Mouse (Mus musculus) kidney, embryonic 15.5 days (tissue): Measurements from ENCODE around the gene Cln3. TPM values are rescaled to one million over a fixed set of nuclear protein-coding genes. Genes with fewer than 3 reads are reported as not detected.

ENCODE experiments used
- ATAC-seq: fragments of 200-750 bp; cut with Nextera tagmentation; replicated peaks from 2 replicates; pipeline ENCODE4 v1.8.0; 2017; ENCODE audit warnings: moderate TSS enrichment; ENCODE audit not compliant: low FRiP score
- H3K27ac ChIP-seq: fragments of 300-500 bp; sonication (generic); 2 replicates; pipeline ENCODE4 v1.5.1; 2015; ENCODE audit warnings: mild to moderate bottlenecking, inconsistent platforms
- H3K27me3 ChIP-seq: fragments of 300-500 bp; sonication (generic); 2 replicates; pipeline ENCODE4 v1.6.1; 2015; ENCODE audit warnings: inconsistent platforms
- H3K36me3 ChIP-seq: fragments of 300-500 bp; sonication (generic); 2 replicates; pipeline ENCODE4 v1.6.1; 2015; ENCODE audit warnings: inconsistent platforms
- H3K4me1 ChIP-seq: fragments of 300-500 bp; sonication (generic); 2 replicates; pipeline ENCODE4 v1.6.1; 2015; ENCODE audit warnings: inconsistent platforms
- H3K4me2 ChIP-seq: fragments of 300-500 bp; sonication (generic); 2 replicates; pipeline ENCODE4 v1.6.1; 2015; ENCODE audit warnings: moderate library complexity, mild to moderate bottlenecking, inconsistent platforms
- H3K4me3 ChIP-seq: fragments of 300-500 bp; sonication (generic); replicated peaks from 2 replicates; pipeline ENCODE4 v1.5.1; 2015; ENCODE audit warnings: mild to moderate bottlenecking, inconsistent platforms
- H3K9ac ChIP-seq: fragments of 300-500 bp; sonication (generic); 2 replicates; pipeline ENCODE4 v1.6.1; 2015; ENCODE audit warnings: mild to moderate bottlenecking, inconsistent platforms
- H3K9me3 ChIP-seq: fragments of 300-500 bp; sonication (generic); replicated peaks from 2 replicates; pipeline ENCODE4 v1.6.1; 2016; ENCODE audit warnings: inconsistent platforms
- WGBS: fragments of 180-500 bp; shearing (Covaris S2); methylation state at CpG from one replicate; pipeline ENCODE4 v1.1.7; 2015; ENCODE audit warnings: mixed read lengths; 5-methylcytosine and 5-hydroxymethylcytosine counted together
- microRNA-seq: library from miRNA; unstranded; fragments of <30 nt; microRNA quantifications from one replicate; pipeline ENCODE4, GENCODE M21; 2016
- polyA plus RNA-seq: library from polyadenylated mRNA; unstranded; fragments of >200 nt; fragmentation: Nextera tagmentation; extraction: Ambion mirVana; gene quantifications from 2 replicates; pipeline ENCODE4 v1.2.1, GENCODE M21; 2015

The Cln3 gene
- polyA plus RNA-seq, 1 experiment from 2014 or later = 38.8 TPM

DNA sequence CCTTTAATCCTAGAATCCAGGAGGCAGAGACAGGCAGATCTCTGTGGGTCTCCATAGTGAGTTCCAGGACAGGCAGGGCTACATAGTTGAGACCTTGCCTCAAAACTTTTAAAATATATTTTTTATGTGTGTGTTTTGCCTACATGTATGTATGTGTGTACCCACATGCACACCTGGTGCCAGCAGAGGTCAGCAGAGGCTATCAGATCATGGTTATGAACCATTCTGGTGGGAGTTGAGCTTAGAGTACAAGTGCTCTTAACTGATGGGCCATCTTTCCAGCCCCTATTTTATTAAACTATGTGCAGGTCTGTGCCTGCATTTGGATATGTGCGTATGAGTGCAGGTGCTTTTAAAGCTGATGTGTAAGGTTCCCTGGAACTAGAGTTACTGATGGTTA lies 30.8 kb downstream of the Cln3 start:
- WGBS = 98% methylated on average over 1 of the region's 1 CpGs
- Histone ChIP-seq H3K4me1 (no peaks in the 10 kb centered on the region), H3K4me2 (no peak overlapping the region), H3K9ac (no peak overlapping the region), H3K36me3 (peaks cover 98% of the 10 kb centered on the region), H3K9me3 (no peaks in the 10 kb centered on the region), H3K27me3 (no peaks in the 10 kb centered on the region), H3K27ac (no peak overlapping the region), H3K4me3 (no peak overlapping the region)
- ATAC-seq = no peak

DNA sequence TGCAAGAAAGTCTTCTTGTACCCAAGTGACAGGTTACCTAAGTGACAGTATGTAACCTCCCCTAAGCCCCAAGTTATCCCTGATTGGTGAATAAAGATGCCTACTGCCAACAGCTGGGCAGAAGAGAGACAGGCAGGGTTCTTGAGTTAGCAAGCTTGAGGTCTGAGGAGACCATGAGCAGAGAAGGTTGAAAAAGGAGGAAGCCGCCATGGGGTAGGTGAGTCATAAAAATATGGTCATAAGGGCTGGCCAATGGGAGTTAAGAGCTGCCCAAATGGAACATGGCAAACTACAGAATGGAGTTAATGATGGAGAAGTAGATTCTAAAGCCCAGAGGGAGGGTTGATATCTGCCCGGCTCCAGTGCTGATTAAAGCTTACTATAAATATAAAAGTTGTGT lies 40.0 kb downstream of the Cln3 start:
- no peaks in the 10 kb centered on the region for H3K9me3 ChIP-seq
- 94% methylated on average over 2 of the region's 2 CpGs for WGBS
- H3K9ac ChIP-seq = no peak overlapping the region
- H3K4me2 ChIP-seq = no peak overlapping the region
- H3K27ac ChIP-seq = no peak overlapping the region
- no peaks in the 10 kb centered on the region for H3K4me1 ChIP-seq
- no peak overlapping the region for H3K4me3 ChIP-seq
- ATAC-seq = no peak
- H3K36me3 ChIP-seq = peaks cover 72% of the 10 kb centered on the region
- no peaks in the 10 kb centered on the region for H3K27me3 ChIP-seq

DNA sequence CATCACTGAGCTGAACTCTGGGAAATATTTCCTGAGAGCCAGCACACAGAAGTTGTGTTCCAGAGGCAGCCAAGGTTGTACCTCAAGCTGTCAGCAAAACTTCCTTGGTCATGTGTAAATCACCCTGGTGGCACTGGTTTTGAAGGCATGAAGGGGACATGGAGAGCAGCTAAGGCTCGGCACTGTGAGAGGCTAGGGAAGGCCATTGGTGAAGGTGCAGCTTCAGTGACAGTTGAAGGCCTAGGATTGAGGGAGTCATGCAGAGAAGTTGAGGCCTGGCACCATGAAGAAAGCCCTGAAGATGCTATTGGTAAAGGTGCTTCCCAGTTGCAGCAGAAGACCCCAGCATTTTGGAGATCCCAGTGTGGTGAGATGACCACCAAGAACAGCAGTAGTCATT lies 44.0 kb downstream of the Cln3 start:
- H3K36me3 ChIP-seq = peaks cover 32% of the 10 kb centered on the region
- H3K4me1 ChIP-seq = no peaks in the 10 kb centered on the region
- ATAC-seq = no peak
- no peak overlapping the region for H3K4me2 ChIP-seq
- no peak overlapping the region for H3K27ac ChIP-seq
- peaks cover 6% of the 10 kb centered on the region for H3K27me3 ChIP-seq
- no peak overlapping the region for H3K4me3 ChIP-seq
- 77% methylated on average over 1 of the region's 1 CpGs for WGBS
- H3K9ac ChIP-seq = no peak overlapping the region
- no peaks in the 10 kb centered on the region for H3K9me3 ChIP-seq

GRCm38 (mm10) chr7:126537820-126538585 lies 47.6 kb downstream of the Cln3 start:
- no peak overlapping the region for H3K4me3 ChIP-seq
- H3K9me3 ChIP-seq = no peaks in the 10 kb centered on the region
- no peak overlapping the region for H3K9ac ChIP-seq
- peaks cover 24% of the 10 kb centered on the region for H3K27me3 ChIP-seq
- no peak overlapping the region for H3K4me2 ChIP-seq
- WGBS = 79% methylated on average over 5 of the region's 5 CpGs
- no peak for ATAC-seq
- no peaks in the 10 kb centered on the region for H3K36me3 ChIP-seq
- peaks cover 8% of the 10 kb centered on the region for H3K4me1 ChIP-seq
- no peak overlapping the region for H3K27ac ChIP-seq

DNA sequence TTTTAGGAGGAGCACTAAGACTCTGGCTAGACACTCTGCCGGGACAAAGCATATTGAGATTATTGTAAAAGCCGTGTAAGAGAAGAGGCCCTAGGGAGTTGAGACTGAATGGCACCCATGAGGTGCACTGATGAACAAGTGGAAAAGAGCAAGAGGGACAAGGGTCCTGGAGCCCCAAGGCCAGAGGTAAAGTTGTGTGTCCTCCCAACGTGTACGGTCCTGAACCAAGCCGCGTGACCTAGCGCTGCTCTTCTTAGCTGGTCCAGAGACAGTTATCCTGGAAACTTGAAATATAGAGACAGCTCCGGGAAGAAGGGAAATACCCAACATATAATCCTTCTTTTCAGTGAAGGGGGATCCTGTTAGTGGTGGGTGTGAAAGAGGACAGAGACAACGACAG lies 49.2 kb downstream of the Cln3 start:
- Histone ChIP-seq H3K4me1 (peaks cover 8% of the 10 kb centered on the region), H3K4me3 (peak overlapping the region; percentile 49), H3K36me3 (no peaks in the 10 kb centered on the region), H3K27ac (no peak overlapping the region), H3K9me3 (no peaks in the 10 kb centered on the region), H3K9ac (no peak overlapping the region), H3K4me2 (peak overlapping the region; percentile 87), H3K27me3 (peaks cover 24% of the 10 kb centered on the region)
- ATAC-seq = no peak
- 61% methylated on average over 9 of the region's 9 CpGs for WGBS

DNA sequence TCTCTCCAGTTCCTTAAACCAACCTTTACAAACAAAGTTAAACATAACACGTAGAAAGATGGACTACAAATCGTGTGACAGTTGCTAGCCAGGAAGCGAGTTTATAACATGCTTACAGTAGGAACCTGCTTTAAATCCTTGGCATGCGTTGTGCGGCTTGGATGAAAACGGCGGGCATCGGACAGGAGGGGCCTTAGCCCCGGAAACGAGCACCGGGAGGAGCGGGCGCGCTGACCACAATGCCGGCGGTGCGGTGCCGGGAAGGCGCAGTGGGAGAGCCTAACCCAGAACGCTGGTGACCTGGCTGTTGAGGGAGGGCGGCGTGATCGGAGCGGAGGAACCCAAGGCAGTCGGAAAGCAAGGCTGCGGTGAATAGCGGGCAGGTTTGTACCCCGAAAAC lies 49.9 kb downstream of the Cln3 start:
- Histone ChIP-seq H3K4me1 (peaks cover 8% of the 10 kb centered on the region), H3K27ac (no peak overlapping the region), H3K9me3 (no peaks in the 10 kb centered on the region), H3K36me3 (no peaks in the 10 kb centered on the region), H3K4me3 (peak overlapping the region; percentile 49), H3K27me3 (peaks cover 24% of the 10 kb centered on the region), H3K4me2 (peak overlapping the region; percentile 87), H3K9ac (peak overlapping the region; percentile 56)
- no peak for ATAC-seq
- 2% methylated on average over 28 of the region's 28 CpGs for WGBS

DNA sequence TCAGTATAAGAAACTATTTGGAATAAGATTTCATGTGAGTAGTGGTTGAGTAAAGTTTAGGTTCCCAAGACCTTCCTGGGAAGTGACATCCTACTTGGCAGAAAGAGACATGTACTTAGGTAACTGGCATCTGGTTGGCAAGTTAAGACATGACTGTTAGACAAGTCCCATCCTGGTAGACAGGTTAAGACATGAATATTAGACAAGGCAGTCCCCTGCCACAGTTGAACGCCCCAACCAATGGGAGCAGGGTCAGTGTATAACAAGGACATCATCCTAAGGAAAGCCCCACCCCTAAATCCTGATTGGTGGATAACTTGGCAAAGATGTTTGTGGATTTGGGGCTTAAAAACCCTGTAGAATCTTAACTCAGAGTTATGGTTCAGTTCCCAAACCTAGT lies 52.2 kb downstream of the Cln3 start:
- Histone ChIP-seq H3K36me3 (no peaks in the 10 kb centered on the region), H3K4me1 (peaks cover 8% of the 10 kb centered on the region), H3K4me3 (no peak overlapping the region), H3K9me3 (no peaks in the 10 kb centered on the region), H3K27me3 (peaks cover 28% of the 10 kb centered on the region), H3K4me2 (no peak overlapping the region), H3K27ac (no peak overlapping the region), H3K9ac (no peak overlapping the region)
- WGBS = 76% methylated on average over 1 of the region's 1 CpGs
- ATAC-seq = no peak

GRCm38 (mm10) chr7:126528166-126528577 lies 57.4 kb downstream of the Cln3 start:
- H3K27ac ChIP-seq = no peak overlapping the region
- no peak overlapping the region for H3K9ac ChIP-seq
- peaks cover 3% of the 10 kb centered on the region; the same call in 1 of the 2 replicates for H3K4me1 ChIP-seq
- H3K9me3 ChIP-seq = no peaks in the 10 kb centered on the region
- no peak overlapping the region for H3K4me2 ChIP-seq
- H3K4me3 ChIP-seq = no peak overlapping the region
- H3K27me3 ChIP-seq = 0 out of 2 replicates have a peak, but pooled peaks cover 4% of the 10 kb centered on the region
- no peaks in the 10 kb centered on the region for H3K36me3 ChIP-seq
- no peak for ATAC-seq
- 7% methylated on average over 1 of the region's 1 CpGs for WGBS

GRCm38 (mm10) chr7:126523316-126523715 lies 62.3 kb downstream of the Cln3 start:
- H3K4me2 ChIP-seq = no peak overlapping the region
- no peak for ATAC-seq
- 79% methylated on average over 3 of the region's 3 CpGs for WGBS
- no peaks in the 10 kb centered on the region for H3K9me3 ChIP-seq
- no peak overlapping the region for H3K4me3 ChIP-seq
- H3K9ac ChIP-seq = no peak overlapping the region
- no peaks in the 10 kb centered on the region for H3K36me3 ChIP-seq
- no peak overlapping the region for H3K27ac ChIP-seq
- H3K27me3 ChIP-seq = 0 out of 2 replicates have a peak, but pooled peaks cover 5% of the 10 kb centered on the region
- peaks cover 3% of the 10 kb centered on the region; the same call in 1 of the 2 replicates for H3K4me1 ChIP-seq

Small RNAs within 50 kb of the gene (microRNA-seq; reads per million reads assigned to microRNA genes)
- 0.59 reads per million for gene Mir7059

Other genes starting within 250 kb of the Cln3 start
- 2.3 and 3.0 TPM in 2 replicates for gene Lat, start 216.2 kb downstream of the Cln3 start, polyA plus RNA-seq
- gene Spns1, start 208.4 kb downstream of the Cln3 start, polyA plus RNA-seq = 58.9 and 70.8 TPM in 2 replicates
- 2.8 and 2.9 TPM in 2 replicates for gene Nfatc2ip, start 189.1 kb downstream of the Cln3 start, polyA plus RNA-seq
- 0.12 and 0.44 TPM in 2 replicates for gene Cd19, start 170.9 kb downstream of the Cln3 start, polyA plus RNA-seq
- gene Rabep2, start 157.1 kb downstream of the Cln3 start, polyA plus RNA-seq = 34.5 and 35.7 TPM in 2 replicates
- gene Atp2a1, start 122.7 kb downstream of the Cln3 start, polyA plus RNA-seq = 13.4 and 25.1 TPM in 2 replicates
- gene Sh2b1, start 110.4 kb downstream of the Cln3 start, polyA plus RNA-seq = 52.7 and 56.0 TPM in 2 replicates
- 154 and 156 TPM in 2 replicates for gene Tufm, start 98.5 kb downstream of the Cln3 start, polyA plus RNA-seq
- 49.3 and 51.7 TPM in 2 replicates for gene Atxn2l, start 82.4 kb downstream of the Cln3 start, polyA plus RNA-seq
- gene Eif3c, start 19.4 kb downstream of the Cln3 start, polyA plus RNA-seq = 231 and 236 TPM in 2 replicates
- gene Apobr, start 875 bp downstream of the Cln3 start, polyA plus RNA-seq = 0.72 and 0.82 TPM in 2 replicates
- not detected in 2 replicates for gene Il27, start 9.1 kb upstream of the Cln3 start, polyA plus RNA-seq
- gene Nupr1, start 45.0 kb upstream of the Cln3 start, polyA plus RNA-seq = 9.7 and 13.6 TPM in 2 replicates
- 48.2 and 55.0 TPM in 2 replicates for gene Sgf29, start 63.5 kb upstream of the Cln3 start, polyA plus RNA-seq
- 6.2 and 8.3 TPM in 2 replicates for gene Sult1a1, start 90.6 kb upstream of the Cln3 start, polyA plus RNA-seq
- 144 and 146 TPM in 2 replicates for gene Bola2, start 109.6 kb upstream of the Cln3 start, polyA plus RNA-seq
- 12.9 and 13.1 TPM in 2 replicates for gene Slx1b, start 110.0 kb upstream of the Cln3 start, polyA plus RNA-seq
- 17.9 and 24.3 TPM in 2 replicates for gene Coro1a, start 122.0 kb upstream of the Cln3 start, polyA plus RNA-seq
- 63.8 and 73.2 TPM in 2 replicates for gene Mapk3, start 173.8 kb upstream of the Cln3 start, polyA plus RNA-seq
- gene Gdpd3, start 180.5 kb upstream of the Cln3 start, polyA plus RNA-seq = 1.8 and 1.9 TPM in 2 replicates
- 81.5 and 82.2 TPM in 2 replicates for gene Ypel3, start 191.1 kb upstream of the Cln3 start, polyA plus RNA-seq
- gene Tbx6, start 195.7 kb upstream of the Cln3 start, polyA plus RNA-seq = 0.37 and 0.51 TPM in 2 replicates
- gene Ppp4c, start 206.7 kb upstream of the Cln3 start, polyA plus RNA-seq = 257 and 272 TPM in 2 replicates
- 0.52 and 0.54 TPM in 2 replicates for gene Fam57b, start 211.9 kb upstream of the Cln3 start, polyA plus RNA-seq
- not detected in 2 replicates for gene 4930451I11Rik, start 245.8 kb upstream of the Cln3 start, polyA plus RNA-seq